Mouse (Mus musculus) thymus, postnatal 36 days (tissue): Measurements from ENCODE around the gene Pgrmc2.

Experiments
- DNase-seq, 2 experiments: peaks; one replicate each; pipeline ENCODE4 v3.0.0; 2022; ENCODE audit warnings: mixed read lengths in 2 of 2

The Pgrmc2 gene

GRCm38 (mm10) chr3:41065320-41065719 lies 17.5 kb downstream of the Pgrmc2 start:
- DNase-seq = no peak

- DNase-seq = no peak
Measured at GRCm38 (mm10) chr3:41062758-41063157, 20.1 kb downstream of the Pgrmc2 start.

- DNase-seq = no peak
Measured at GRCm38 (mm10) chr3:41061831-41062565, 20.8 kb downstream of the Pgrmc2 start.

GRCm38 (mm10) chr3:41059249-41059648 lies 23.6 kb downstream of the Pgrmc2 start:
- DNase-seq = no peak

GRCm38 (mm10) chr3:41058395-41058794 lies 24.5 kb downstream of the Pgrmc2 start:
- no peak for DNase-seq

- no peak for DNase-seq
Measured at GRCm38 (mm10) chr3:41053334-41053733, 29.5 kb downstream of the Pgrmc2 start.

GRCm38 (mm10) chr3:41047838-41048237 lies 35.0 kb downstream of the Pgrmc2 start:
- DNase-seq = no peak

GRCm38 (mm10) chr3:41043756-41044354 lies 39.0 kb downstream of the Pgrmc2 start:
- no peak for DNase-seq

- DNase-seq = no peak
Measured at GRCm38 (mm10) chr3:41042195-41042938, 40.5 kb downstream of the Pgrmc2 start.

- DNase-seq = no peak
Measured at GRCm38 (mm10) chr3:41041241-41041640, 41.6 kb downstream of the Pgrmc2 start.

- DNase-seq = no peak
Measured at GRCm38 (mm10) chr3:41038297-41038916, 44.4 kb downstream of the Pgrmc2 start.

GRCm38 (mm10) chr3:41031286-41032210 lies 51.3 kb downstream of the Pgrmc2 start:
- no peak for DNase-seq

GRCm38 (mm10) chr3:41030705-41031104 lies 52.1 kb downstream of the Pgrmc2 start:
- no peak for DNase-seq

GRCm38 (mm10) chr3:41021980-41022379 lies 60.9 kb downstream of the Pgrmc2 start:
- DNase-seq = no peak

- no peak for DNase-seq
Measured at GRCm38 (mm10) chr3:41020687-41021086, 62.2 kb downstream of the Pgrmc2 start.

- no peak for DNase-seq
Measured at GRCm38 (mm10) chr3:41018022-41018608, 64.7 kb downstream of the Pgrmc2 start.
